Comparison of ENCODE assay signal across 24 mouse cellular contexts in the genomic region with DNA sequence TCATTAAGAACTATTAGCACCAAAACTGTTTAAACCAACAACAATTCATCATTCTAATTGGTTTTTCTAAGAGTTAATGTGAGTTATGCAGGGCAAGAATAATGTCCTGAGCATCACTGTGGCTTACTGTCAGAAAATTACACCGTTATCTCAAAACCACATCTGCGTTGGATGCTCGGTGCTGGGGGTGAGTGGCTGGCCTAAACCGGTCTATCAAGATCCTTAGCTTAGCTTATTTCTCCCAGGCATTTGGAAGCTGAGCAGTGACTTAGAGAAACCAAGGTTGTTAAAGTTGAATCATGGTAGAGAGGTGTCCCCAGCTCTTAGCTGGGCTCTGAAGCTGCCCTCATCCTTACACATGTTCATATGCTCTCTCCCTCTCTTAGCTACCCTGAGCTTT.
DNase-seq lines count a peak whose midpoint lies in the region; ATAC-seq lines count a peak whose summit lies in the region.
"Had no signal": no experiment of that assay in that cellular context is flagged by ENCODE, and none has a peak within 500 bp of the region (broad histone marks: within the 10 kb centered on the region; RNA-seq: fewer than 3 reads in every experiment).

No protein-coding gene starts in this region.

- no peak overlapping the region for H3K4me3 ChIP-seq in limb, embryonic 11.5 days (ENCODE audit: low read depth, low read length)
- H3K4me3 ChIP-seq in limb, embryonic 10.5 days, result no peak overlapping the region
- no peak overlapping the region for H3K4me3 ChIP-seq in limb, embryonic 12.5 days (replicated peaks)
- no peak overlapping the region for H3K4me3 ChIP-seq in midbrain, embryonic 16.5 days (ENCODE audit: low read depth, low read length)
- H3K4me3 ChIP-seq: embryonic facial prominence, embryonic 13.5 days; forebrain, embryonic 10.5 days; forebrain, embryonic 12.5 days had no signal

- H3K4me2 ChIP-seq in limb, embryonic 11.5 days (ENCODE audit: low read depth, severe bottlenecking), result no peak overlapping the region
- no peak overlapping the region for H3K4me2 ChIP-seq in limb, embryonic 12.5 days
- H3K4me2 ChIP-seq in midbrain, embryonic 16.5 days (ENCODE audit: low read length), result no peak overlapping the region
- H3K4me2 ChIP-seq: embryonic facial prominence, embryonic 13.5 days; forebrain, embryonic 12.5 days had no signal

- no peak overlapping the region for H3K27ac ChIP-seq in limb, embryonic 11.5 days (replicated peaks; ENCODE audit: low read depth, low read length)
- no peak overlapping the region for H3K27ac ChIP-seq in limb, embryonic 10.5 days
- no peak overlapping the region for H3K27ac ChIP-seq in limb, embryonic 12.5 days
- H3K27ac ChIP-seq in midbrain, embryonic 16.5 days (ENCODE audit: low read length), result no peak overlapping the region
- H3K27ac ChIP-seq: embryonic facial prominence, embryonic 13.5 days; forebrain, embryonic 10.5 days; forebrain, embryonic 12.5 days had no signal

- 21% methylated on average over 4 of the region's 4 CpGs for WGBS in limb, embryonic 11.5 days
- 64% methylated on average over 4 of the region's 4 CpGs for WGBS in limb, embryonic 10.5 days
- WGBS in limb, embryonic 12.5 days, result 15% methylated on average over 4 of the region's 4 CpGs
- WGBS in midbrain, embryonic 16.5 days, result 82% methylated on average over 4 of the region's 4 CpGs

- DNase-seq in limb, embryonic 11.5 days (ENCODE audit: low spot score), result no peak
- no peak for DNase-seq in limb, embryonic 10.5 days (ENCODE audit: low spot score)
- DNase-seq in fat pad, adult 2 months (ENCODE audit: extremely low read depth, low read depth, low spot score), result peak; percentile 46
- DNase-seq in forelimb bud, embryonic 11.5 days (ENCODE audit: low read depth, low spot score), result peak; percentile 27
- DNase-seq: adrenal gland, adult 8-10 months; adrenal gland, postnatal 14 days; adrenal gland, postnatal 36 days; cerebellum, adult 11-12 months; cerebellum, adult 2 months; cerebellum, adult 9-10 months; cerebellum, postnatal 10 days; cerebellum, postnatal 25 days had no signal

- H3K36me3 ChIP-seq in limb, embryonic 11.5 days (ENCODE audit: control insufficient read depth, insufficient read depth, low read length), result no peaks in the 10 kb centered on the region
- no peaks in the 10 kb centered on the region for H3K36me3 ChIP-seq in limb, embryonic 10.5 days
- H3K36me3 ChIP-seq in limb, embryonic 12.5 days, result no peaks in the 10 kb centered on the region
- H3K36me3 ChIP-seq in midbrain, embryonic 16.5 days (ENCODE audit: control insufficient read depth, insufficient read depth, low read length), result no peaks in the 10 kb centered on the region
- H3K36me3 ChIP-seq: embryonic facial prominence, embryonic 13.5 days; forebrain, embryonic 10.5 days; forebrain, embryonic 12.5 days; G1E had no signal

- ATAC-seq in limb, embryonic 11.5 days (ENCODE audit: insufficient number of reproducible peaks, low FRiP score, low TSS enrichment, low read depth), result peak; percentile 60; the same call in 1 of the 2 replicates
- peak; percentile 43; the same call in 1 of the 2 replicates for ATAC-seq in limb, embryonic 12.5 days (ENCODE audit: insufficient number of reproducible peaks, insufficient read depth, low FRiP score, low TSS enrichment, low read depth)
- no peak for ATAC-seq in midbrain, embryonic 16.5 days
- ATAC-seq in CD4-positive, CD25-positive, alpha-beta regulatory T cell, adult 4 months, result no peak
- ATAC-seq: activated CD4-positive, CD25-positive, alpha-beta regulatory T cell, adult 4 months; forebrain, embryonic 14.5 days; forebrain, embryonic 16.5 days; Patski had no signal

- no peaks in the 10 kb centered on the region for H3K27me3 ChIP-seq in limb, embryonic 11.5 days (ENCODE audit: control insufficient read depth, insufficient read depth, low read length)
- H3K27me3 ChIP-seq in limb, embryonic 10.5 days (ENCODE audit: low read depth, poor library complexity, severe bottlenecking), result no peaks in the 10 kb centered on the region
- no peaks in the 10 kb centered on the region for H3K27me3 ChIP-seq in limb, embryonic 12.5 days
- H3K27me3 ChIP-seq in midbrain, embryonic 16.5 days (ENCODE audit: control insufficient read depth, insufficient read depth, low read depth, low read length), result no peaks in the 10 kb centered on the region
- H3K27me3 ChIP-seq: CH12.LX; embryonic facial prominence, embryonic 13.5 days; forebrain, embryonic 12.5 days had no signal

- peaks cover 6% of the 10 kb centered on the region for H3K4me1 ChIP-seq in limb, embryonic 11.5 days (ENCODE audit: control insufficient read depth, insufficient read depth, low read length)
- peaks cover 26% of the 10 kb centered on the region for H3K4me1 ChIP-seq in limb, embryonic 10.5 days
- H3K4me1 ChIP-seq in limb, embryonic 12.5 days (replicated peaks), result peaks cover 17% of the 10 kb centered on the region
- no peaks in the 10 kb centered on the region for H3K4me1 ChIP-seq in midbrain, embryonic 16.5 days (ENCODE audit: control insufficient read depth, insufficient read depth, low read length)
- H3K4me1 ChIP-seq: embryonic facial prominence, embryonic 13.5 days; forebrain, embryonic 10.5 days; forebrain, embryonic 12.5 days had no signal

- H3K9me3 ChIP-seq in limb, embryonic 11.5 days (ENCODE audit: control insufficient read depth, low read length), result no peaks in the 10 kb centered on the region
- no peaks in the 10 kb centered on the region for H3K9me3 ChIP-seq in limb, embryonic 10.5 days (replicated peaks)
- H3K9me3 ChIP-seq in limb, embryonic 12.5 days, result 0 out of 2 replicates have a peak, but pooled peaks cover 4% of the 10 kb centered on the region
- H3K9me3 ChIP-seq in midbrain, embryonic 16.5 days (replicated peaks; ENCODE audit: control insufficient read depth, low read length, poor library complexity, severe bottlenecking), result no peaks in the 10 kb centered on the region
- H3K9me3 ChIP-seq: embryonic facial prominence, embryonic 13.5 days; forebrain, embryonic 10.5 days; forebrain, embryonic 12.5 days; G1E had no signal

- no peak overlapping the region for H3K9ac ChIP-seq in limb, embryonic 11.5 days (ENCODE audit: low read length)
- no peak overlapping the region for H3K9ac ChIP-seq in limb, embryonic 12.5 days (replicated peaks)
- no peak overlapping the region for H3K9ac ChIP-seq in midbrain, embryonic 16.5 days (ENCODE audit: low read depth, low read length)
- H3K9ac ChIP-seq: embryonic facial prominence, embryonic 13.5 days; forebrain, embryonic 12.5 days had no signal

Comparison
In these comparisons a context has a peak if more than half of its experiments do, and no peak if none do; other contexts are left out.
1. ATAC-seq: peak in limb, embryonic 11.5 days (single experiment) and limb, embryonic 12.5 days (single experiment); none in midbrain, embryonic 16.5 days (single experiment) and CD4-positive, CD25-positive, alpha-beta regulatory T cell, adult 4 months (single experiment).
2. DNase-seq: peak in fat pad, adult 2 months (single experiment) and forelimb bud, embryonic 11.5 days (single experiment); none in limb, embryonic 11.5 days (single experiment) and limb, embryonic 10.5 days (single experiment).